Mouse (Mus musculus) heart, adult 18-20 months (tissue): ENCODE data around the gene Fgd4. TPM values are rescaled to one million over a fixed set of nuclear protein-coding genes. Genes with fewer than 3 reads are reported as not detected.
"Not testable (repeated sequence)": the region's sequence is repeated elsewhere in the genome, so short reads cannot be mapped to it uniquely, and the experiment has no call there.

Source experiments
- DNase-seq, 2 experiments: peaks; one replicate each; pipeline ENCODE4 v3.0.0; 2021 to 2022; ENCODE audit warnings: mixed read lengths in 1 of 2
- total RNA-seq, 2 experiments: library from RNA; stranded (reverse); gene quantifications; 2 replicates each; pipeline ENCODE4 v1.2.3; 2021

Fgd4 gene
- total RNA-seq, 2 experiments from 2014 or later: 39.7 to 46.7 TPM

DNA sequence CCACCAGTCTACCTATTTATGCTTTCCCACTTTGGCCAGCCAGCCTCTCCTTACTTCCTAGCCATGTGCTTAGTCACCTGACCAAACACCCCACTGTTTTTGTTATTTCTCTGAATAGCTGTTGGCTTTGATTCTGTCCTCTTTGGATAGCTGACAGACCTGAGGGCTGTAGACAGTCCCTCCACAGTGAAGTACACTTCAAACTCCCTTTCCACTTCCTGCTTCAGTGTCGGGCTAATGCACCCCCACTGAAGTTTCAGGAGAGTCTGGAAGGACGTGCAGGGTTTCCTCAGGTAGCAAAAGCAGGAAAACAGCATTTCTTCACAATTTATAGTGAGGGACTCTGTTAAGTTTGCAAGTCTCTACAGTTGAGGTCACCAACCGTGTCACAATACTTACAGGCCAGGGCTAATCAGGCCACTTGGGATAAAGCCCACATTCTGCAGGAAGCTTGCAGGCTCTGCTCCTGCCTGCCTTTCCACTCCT is 57.4 kb downstream of the Fgd4 start:
- DNase-seq: peak; percentile 64 to 65

- not testable (repeated sequence) for DNase-seq
These were observed 61.0 kb downstream of the Fgd4 start for GRCm38 (mm10) chr16:16539396-16539795.

- DNase-seq: no peak
These were observed 65.1 kb downstream of the Fgd4 start for GRCm38 (mm10) chr16:16535232-16535631.

- DNase-seq: no peak
These were observed 72.3 kb downstream of the Fgd4 start for GRCm38 (mm10) chr16:16528014-16528413.

- peak; percentile 83 to 84 for DNase-seq
These were observed 73.1 kb downstream of the Fgd4 start for GRCm38 (mm10) chr16:16527267-16527666.

GRCm38 (mm10) chr16:16526741-16527105 is 73.6 kb downstream of the Fgd4 start:
- peak in 1 of 2 experiments; percentile 59 for DNase-seq

DNA sequence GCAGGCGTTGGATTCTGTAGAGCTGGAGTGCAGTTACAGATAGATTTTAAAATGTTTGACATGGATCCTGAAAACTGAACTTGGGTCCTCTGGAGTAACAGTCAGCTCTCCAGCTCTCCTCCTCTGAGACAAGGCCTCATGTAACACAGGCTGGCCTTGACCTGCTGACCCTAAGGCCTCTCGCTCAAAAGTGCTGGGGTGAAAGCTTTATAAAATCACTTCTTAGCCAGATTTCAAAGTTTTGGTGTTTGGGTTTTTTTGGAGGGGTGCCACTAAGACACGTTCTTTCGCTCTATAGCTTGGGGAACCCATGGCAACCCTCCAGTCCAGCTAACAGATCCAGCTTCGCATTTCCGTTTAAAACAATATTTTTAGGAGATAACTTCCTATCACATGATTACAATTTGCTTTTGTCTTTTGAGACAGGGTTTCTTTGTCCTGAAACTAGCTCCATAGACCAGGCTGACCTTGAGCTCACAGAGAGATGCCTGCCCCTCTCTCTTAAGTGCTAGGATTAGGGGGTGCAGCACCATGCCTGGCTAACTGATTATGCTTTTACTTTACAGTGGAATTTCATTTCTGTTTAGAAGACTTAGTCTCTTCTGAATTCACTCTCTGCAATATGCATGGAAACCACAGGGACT is 74.1 kb downstream of the Fgd4 start:
- peak; percentile 25 to 55 for DNase-seq

DNA sequence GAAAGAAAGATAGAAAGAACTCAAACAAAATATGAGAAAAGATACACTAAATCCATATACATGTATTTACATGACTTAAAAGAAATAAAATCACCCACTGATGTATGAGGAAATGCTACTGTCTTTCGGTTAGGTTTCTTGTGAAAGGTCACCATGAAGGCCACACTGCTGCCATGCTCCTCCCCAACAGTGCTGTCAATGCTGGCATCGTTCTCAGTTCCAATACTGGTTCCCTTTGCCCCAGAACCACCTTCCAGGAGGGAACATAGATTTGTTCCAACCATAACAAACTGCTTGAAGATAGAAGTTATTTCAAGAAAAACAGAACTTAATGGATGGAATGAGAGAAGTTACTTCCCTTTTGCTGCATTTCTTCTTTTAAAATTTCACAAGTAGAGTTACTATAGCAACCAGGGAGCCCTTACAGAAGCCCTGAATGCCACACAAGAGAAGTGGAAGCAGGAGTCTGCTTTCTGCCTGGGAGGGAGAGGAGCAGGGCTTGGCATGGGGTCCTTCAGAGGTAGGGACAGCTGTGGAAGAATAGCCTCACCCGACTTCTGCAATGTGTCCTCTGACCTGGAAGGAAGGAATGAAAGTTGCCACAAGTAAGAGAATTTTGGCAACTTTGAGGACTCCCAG is 75.0 kb downstream of the Fgd4 start:
- peak; percentile 46 to 59 for DNase-seq

DNA sequence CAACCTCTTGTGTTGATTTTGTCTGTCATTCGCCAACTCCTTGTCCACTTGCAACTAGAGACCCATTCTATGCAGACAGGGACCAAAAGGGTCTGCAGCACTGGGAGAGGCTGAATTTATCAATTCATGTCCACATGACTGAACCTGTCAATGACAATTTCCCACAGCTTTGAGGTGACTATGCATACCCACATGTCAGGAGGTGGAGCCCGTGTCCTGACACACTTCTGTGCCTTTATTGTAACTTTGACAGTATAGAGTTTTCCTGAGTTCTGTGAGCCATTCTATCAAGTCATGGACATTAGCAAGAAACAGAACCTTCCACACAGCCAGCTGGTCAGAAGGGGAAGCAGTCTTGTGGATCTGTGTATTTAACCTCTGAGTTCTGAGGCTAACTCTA is 76.7 kb downstream of the Fgd4 start:
- DNase-seq: no peak

DNA sequence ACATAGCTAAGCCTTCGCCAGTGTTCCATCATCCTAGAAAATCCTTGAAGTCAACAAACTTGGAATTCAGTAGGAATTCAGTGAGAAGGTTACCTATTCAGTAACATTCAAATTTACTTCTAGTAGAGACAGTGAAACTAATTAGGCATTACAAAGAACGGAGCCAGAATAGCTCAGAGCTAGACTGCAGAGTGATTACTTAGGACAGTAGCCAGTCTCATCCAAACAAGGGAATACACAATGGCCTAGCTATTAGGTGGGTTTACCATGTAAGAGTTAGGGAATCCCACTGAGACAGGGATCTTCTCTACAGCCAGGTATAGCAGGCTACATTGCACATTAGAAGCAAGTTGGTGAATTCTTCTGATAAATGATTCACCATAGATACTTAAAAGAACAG is 77.5 kb downstream of the Fgd4 start:
- not testable (repeated sequence) for DNase-seq

DNA sequence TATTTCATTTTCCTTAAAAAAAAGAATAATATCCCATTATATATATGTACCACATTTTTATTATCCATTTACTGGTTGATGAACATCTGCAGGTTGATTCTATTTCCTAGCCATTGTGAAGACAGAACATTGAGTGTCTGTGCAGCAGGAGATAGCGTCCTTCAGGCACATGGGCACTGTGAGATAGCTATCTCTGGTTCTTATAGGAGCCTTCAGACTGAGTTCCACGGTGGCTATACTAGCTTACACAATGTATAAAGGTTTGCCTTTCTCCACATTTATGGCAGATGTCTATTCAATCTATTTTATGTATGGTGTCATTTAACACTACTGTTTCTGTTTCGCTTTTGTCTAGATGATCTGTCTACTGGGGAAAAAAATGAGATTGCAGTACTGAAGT is 98.9 kb downstream of the Fgd4 start:
- no peak for DNase-seq

GRCm38 (mm10) chr16:16500926-16501325 is 99.4 kb downstream of the Fgd4 start:
- no peak for DNase-seq

DNA sequence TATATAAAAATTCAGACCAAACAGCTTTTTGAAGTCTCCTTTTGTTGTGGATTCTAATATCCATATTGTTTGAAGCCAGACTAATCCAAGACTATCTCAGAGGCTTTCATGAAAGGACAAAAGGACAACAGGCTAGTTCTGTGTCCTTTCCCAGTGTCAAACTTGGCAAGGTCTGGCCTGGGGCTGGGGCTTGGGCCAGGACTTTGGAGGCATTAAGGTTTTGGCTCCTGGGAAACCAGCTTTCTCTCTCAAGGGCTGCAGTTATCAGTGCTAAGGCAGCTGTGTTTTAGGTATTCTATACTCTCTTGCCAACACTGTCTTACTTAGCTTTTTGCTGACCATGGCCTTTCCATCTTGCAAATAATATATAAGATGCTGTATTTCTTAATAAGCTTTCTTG is 101.6 kb downstream of the Fgd4 start:
- DNase-seq: peak; percentile 79 to 84

DNA sequence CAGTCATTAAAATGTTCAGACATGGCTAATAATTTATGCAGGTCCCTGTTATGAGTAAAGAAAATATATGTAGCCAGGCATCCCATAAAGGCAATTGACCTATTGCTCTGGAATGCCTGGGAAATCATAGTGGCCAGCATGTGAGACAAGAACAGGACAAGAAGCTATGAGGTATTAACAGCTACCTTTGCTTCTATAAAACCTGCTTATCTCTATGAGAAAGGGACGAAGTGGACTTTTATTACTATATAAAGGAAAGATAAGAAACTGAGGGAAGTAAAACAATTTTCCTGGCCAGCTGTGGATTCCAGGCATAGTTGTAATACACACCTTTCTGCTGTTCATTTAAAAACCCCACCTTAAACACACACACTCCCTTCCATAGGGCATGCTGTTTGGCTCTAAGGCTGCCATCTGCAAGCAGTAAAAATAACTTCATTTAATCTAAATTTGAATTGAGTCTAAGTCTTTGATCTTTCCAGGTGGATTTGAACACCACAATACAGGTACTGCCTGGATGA is 114.8 kb downstream of the Fgd4 start:
- no peak for DNase-seq

GRCm38 (mm10) chr16:16484601-16485000 is 115.7 kb downstream of the Fgd4 start:
- DNase-seq: no peak

DNA sequence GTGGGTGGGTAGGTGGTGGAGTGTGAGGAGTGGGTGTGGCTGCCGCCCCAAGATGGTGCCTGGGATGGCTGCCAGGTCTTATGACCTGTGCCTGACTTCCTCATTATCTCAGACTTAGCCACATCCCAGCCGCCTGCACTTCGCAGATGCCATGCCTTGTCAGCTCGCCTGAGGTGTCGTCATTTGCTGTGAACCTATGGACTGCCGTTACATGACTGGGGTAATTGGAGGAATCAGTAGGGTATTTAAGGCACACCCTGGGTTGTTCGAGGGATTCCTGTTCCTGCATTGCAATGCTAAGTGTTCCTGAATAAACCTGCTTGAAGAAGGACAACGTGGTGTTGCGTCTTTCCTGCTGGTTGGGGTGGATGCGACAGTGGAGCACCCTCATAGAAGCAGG is 126.9 kb downstream of the Fgd4 start:
- peak in 1 of 2 experiments; percentile 3 for DNase-seq

DNA sequence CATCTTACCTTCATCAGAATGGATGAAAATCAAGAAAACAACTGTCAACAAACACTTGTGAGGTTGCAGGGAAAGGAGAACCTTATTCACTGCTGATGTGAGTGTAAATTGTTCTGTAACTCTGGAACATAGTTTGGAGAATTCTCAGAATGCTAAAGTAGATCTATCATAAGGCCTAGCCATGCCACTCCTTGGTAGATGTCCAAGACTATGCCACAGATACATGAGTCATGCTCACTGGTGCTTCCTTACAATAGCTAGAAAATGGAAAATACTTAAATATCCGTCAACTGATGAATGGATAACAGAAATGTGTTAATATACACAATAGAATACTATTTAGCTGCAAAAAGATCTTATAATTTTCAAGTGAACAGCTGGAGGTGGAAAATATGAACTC is 150.3 kb downstream of the Fgd4 start:
- no peak for DNase-seq

GRCm38 (mm10) chr16:16438436-16438835 is 161.9 kb downstream of the Fgd4 start:
- DNase-seq: no peak

GRCm38 (mm10) chr16:16422456-16422855 is 177.9 kb downstream of the Fgd4 start:
- DNase-seq: no peak

DNA sequence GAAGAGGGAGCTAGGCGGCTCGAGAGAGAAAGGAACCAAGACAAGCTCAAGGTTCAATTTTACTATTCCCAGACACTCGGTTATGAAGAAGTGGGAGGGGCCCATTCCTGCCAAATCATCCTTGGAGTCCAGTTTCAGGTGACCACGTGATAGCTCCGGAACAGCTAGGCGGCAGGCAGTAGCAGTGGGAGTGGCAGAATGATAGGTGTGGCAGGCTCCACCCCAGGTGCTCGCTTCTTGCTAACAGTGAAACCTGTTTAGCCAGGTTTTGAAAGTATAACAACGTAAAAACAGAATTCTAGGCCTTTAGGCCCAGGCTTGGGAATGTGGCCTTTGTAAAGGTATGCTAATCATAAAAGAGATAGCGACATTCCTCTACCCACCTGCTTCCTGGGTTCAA is 233.1 kb downstream of the Fgd4 start:
- DNase-seq: not testable (repeated sequence)
